Mouse (Mus musculus) ES-E14 (cell line): ENCODE data around the gene Slc41a1.

Source experiments
- CHD2 ChIP-seq: IDR thresholded peaks from 2 replicates; pipeline ENCODE4 v1.6.1; 2014; ENCODE audit warnings: mild to moderate bottlenecking, low read depth, low read length, inconsistent platforms
- HCFC1 ChIP-seq: IDR thresholded peaks from 2 replicates; pipeline ENCODE4 v1.6.1; 2012; ENCODE audit warnings: low read length, inconsistent platforms, borderline replicate concordance; ENCODE audit not compliant: insufficient read depth
- MAFK ChIP-seq: IDR thresholded peaks from 2 replicates; pipeline ENCODE4 v1.6.1; 2014; ENCODE audit warnings: mild to moderate bottlenecking, low read depth, low read length, inconsistent platforms; ENCODE audit not compliant: insufficient read depth
- ZC3H11A ChIP-seq: IDR thresholded peaks from 2 replicates; pipeline ENCODE4 v1.6.1; 2012; ENCODE audit warnings: low read depth, mild to moderate bottlenecking, inconsistent platforms, low read length, borderline replicate concordance
- ZNF384 ChIP-seq: IDR thresholded peaks from 2 replicates; pipeline ENCODE4 v1.6.1; 2012; ENCODE audit warnings: low read depth, low read length, inconsistent platforms

DNA sequence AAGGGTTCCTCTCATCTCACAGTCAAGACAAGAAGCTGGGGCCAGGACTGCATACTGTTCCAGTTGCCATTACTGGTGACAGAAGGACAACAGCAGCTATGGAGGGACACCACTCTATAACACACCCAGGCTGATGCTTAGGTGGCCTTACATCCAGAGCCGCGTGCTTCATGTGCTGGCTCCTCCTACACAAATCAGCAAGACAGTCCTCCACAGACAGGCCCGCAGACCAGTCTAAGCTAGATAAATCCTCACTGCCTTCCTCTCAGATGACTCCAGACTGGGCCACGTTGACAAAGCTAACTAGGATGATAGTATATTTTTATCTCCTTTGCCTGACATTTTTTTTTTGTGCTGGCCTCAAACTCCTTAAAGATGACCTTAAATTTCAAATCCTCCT, 34.5 kb downstream of the Slc41a1 start:
- TF ChIP-seq CHD2 (no peak), ZNF384 (no peak), MAFK (no peak), ZC3H11A (no peak), HCFC1 (no peak)
